Mouse (Mus musculus): Measurements from ENCODE around the gene Fam102a. TPM values are rescaled to one million over a fixed set of nuclear protein-coding genes. Genes with fewer than 3 reads are reported as not detected.

The Fam102a gene
- polyA plus RNA-seq, 1 experiment from 2014 or later = 16.9 TPM

- 14% methylated on average over 9 of the region's 9 CpGs for WGBS
- Histone ChIP-seq H3K27ac (ENCODE audit: low read depth, low read length) (0 out of 2 replicates have a peak overlapping the region, but pooled peaks have one; percentile 2), H3K4me2 (replicated peaks; ENCODE audit: low read depth, low read length) (peak overlapping the region; percentile 62), H3K4me3 (ENCODE audit: low read length) (peak overlapping the region; percentile 50), H3K9me3 (ENCODE audit: control insufficient read depth, low read length) (no peaks in the 10 kb centered on the region), H3K36me3 (ENCODE audit: control insufficient read depth, insufficient read depth, low read length) (no peaks in the 10 kb centered on the region), H3K4me1 (ENCODE audit: control insufficient read depth, insufficient read depth, low read length) (peaks cover 12% of the 10 kb centered on the region; the same call in 1 of the 2 replicates), H3K27me3 (ENCODE audit: control insufficient read depth, insufficient read depth, low read length) (0 out of 2 replicates have a peak, but pooled peaks cover 3% of the 10 kb centered on the region), H3K9ac (ENCODE audit: low read depth, low read length) (peak overlapping the region; percentile 61)
- no peak for ATAC-seq (ENCODE audit: low FRiP score, low TSS enrichment)
These were observed 52.7 kb downstream of the Fam102a start for GRCm38 (mm10) chr2:32587731-32588321.

- Histone ChIP-seq H3K27me3 (ENCODE audit: control insufficient read depth, insufficient read depth, low read length) (no peaks in the 10 kb centered on the region), H3K9me3 (ENCODE audit: control insufficient read depth, low read length) (no peaks in the 10 kb centered on the region), H3K4me3 (ENCODE audit: low read length) (no peak overlapping the region), H3K36me3 (ENCODE audit: control insufficient read depth, insufficient read depth, low read length) (peaks cover 6% of the 10 kb centered on the region; the same call in 1 of the 2 replicates), H3K4me2 (replicated peaks; ENCODE audit: low read depth, low read length) (no peak overlapping the region), H3K27ac (ENCODE audit: low read depth, low read length) (no peak overlapping the region), H3K4me1 (ENCODE audit: control insufficient read depth, insufficient read depth, low read length) (peaks cover 12% of the 10 kb centered on the region; the same call in 1 of the 2 replicates), H3K9ac (ENCODE audit: low read depth, low read length) (no peak overlapping the region)
- 71% methylated on average over 11 of the region's 11 CpGs for WGBS
- ATAC-seq (ENCODE audit: low FRiP score, low TSS enrichment) = no peak
These were observed 54.2 kb downstream of the Fam102a start for GRCm38 (mm10) chr2:32589213-32589795.

GRCm38 (mm10) chr2:32590224-32590623 is 55.1 kb downstream of the Fam102a start:
- Histone ChIP-seq H3K27ac (ENCODE audit: low read depth, low read length) (no peak overlapping the region), H3K9me3 (ENCODE audit: control insufficient read depth, low read length) (no peaks in the 10 kb centered on the region), H3K9ac (ENCODE audit: low read depth, low read length) (no peak overlapping the region; the same call in 1 of the 2 replicates), H3K4me2 (replicated peaks; ENCODE audit: low read depth, low read length) (no peak overlapping the region), H3K4me3 (ENCODE audit: low read length) (no peak overlapping the region), H3K27me3 (ENCODE audit: control insufficient read depth, insufficient read depth, low read length) (no peaks in the 10 kb centered on the region), H3K4me1 (ENCODE audit: control insufficient read depth, insufficient read depth, low read length) (peaks cover 12% of the 10 kb centered on the region; the same call in 1 of the 2 replicates), H3K36me3 (ENCODE audit: control insufficient read depth, insufficient read depth, low read length) (peaks cover 11% of the 10 kb centered on the region; the same call in 1 of the 2 replicates)
- ATAC-seq (ENCODE audit: low FRiP score, low TSS enrichment) = no peak
- 44% methylated on average over 10 of the region's 10 CpGs for WGBS

GRCm38 (mm10) chr2:32591249-32591648 is 56.1 kb downstream of the Fam102a start:
- no peak overlapping the region for H3K4me2 ChIP-seq (replicated peaks; ENCODE audit: low read depth, low read length)
- H3K27ac ChIP-seq (ENCODE audit: low read depth, low read length) = no peak overlapping the region
- no peaks in the 10 kb centered on the region for H3K9me3 ChIP-seq (ENCODE audit: control insufficient read depth, low read length)
- peaks cover 12% of the 10 kb centered on the region; the same call in 1 of the 2 replicates for H3K4me1 ChIP-seq (ENCODE audit: control insufficient read depth, insufficient read depth, low read length)
- H3K36me3 ChIP-seq (ENCODE audit: control insufficient read depth, insufficient read depth, low read length) = peaks cover 11% of the 10 kb centered on the region; the same call in 1 of the 2 replicates
- no peaks in the 10 kb centered on the region for H3K27me3 ChIP-seq (ENCODE audit: control insufficient read depth, insufficient read depth, low read length)
- H3K4me3 ChIP-seq (ENCODE audit: low read length) = no peak overlapping the region
- H3K9ac ChIP-seq (ENCODE audit: low read depth, low read length) = no peak overlapping the region
- WGBS = 62% methylated on average over 6 of the region's 6 CpGs
- ATAC-seq (ENCODE audit: low FRiP score, low TSS enrichment) = no peak

- H3K9ac ChIP-seq (ENCODE audit: low read depth, low read length) = no peak overlapping the region
- no peak overlapping the region for H3K27ac ChIP-seq (ENCODE audit: low read depth, low read length)
- H3K4me1 ChIP-seq (ENCODE audit: control insufficient read depth, insufficient read depth, low read length) = 0 out of 2 replicates have a peak, but pooled peaks cover 3% of the 10 kb centered on the region
- no peak overlapping the region for H3K4me2 ChIP-seq (replicated peaks; ENCODE audit: low read depth, low read length)
- H3K9me3 ChIP-seq (ENCODE audit: control insufficient read depth, low read length) = no peaks in the 10 kb centered on the region
- ATAC-seq (ENCODE audit: low FRiP score, low TSS enrichment) = no peak
- H3K27me3 ChIP-seq (ENCODE audit: control insufficient read depth, insufficient read depth, low read length) = no peaks in the 10 kb centered on the region
- 92% methylated on average over 13 of the region's 13 CpGs for WGBS
- peaks cover 24% of the 10 kb centered on the region; the same call in 1 of the 2 replicates for H3K36me3 ChIP-seq (ENCODE audit: control insufficient read depth, insufficient read depth, low read length)
- H3K4me3 ChIP-seq (ENCODE audit: low read length) = no peak overlapping the region
These were observed 61.6 kb downstream of the Fam102a start for GRCm38 (mm10) chr2:32596725-32597124.

GRCm38 (mm10) chr2:32597248-32597647 is 62.1 kb downstream of the Fam102a start:
- WGBS = 82% methylated on average over 5 of the region's 5 CpGs

GRCm38 (mm10) chr2:32597699-32598098 is 62.6 kb downstream of the Fam102a start:
- Histone ChIP-seq H3K4me1 (ENCODE audit: control insufficient read depth, insufficient read depth, low read length) (0 out of 2 replicates have a peak, but pooled peaks cover 3% of the 10 kb centered on the region), H3K4me3 (ENCODE audit: low read length) (no peak overlapping the region), H3K9ac (ENCODE audit: low read depth, low read length) (no peak overlapping the region), H3K27ac (ENCODE audit: low read depth, low read length) (no peak overlapping the region), H3K4me2 (replicated peaks; ENCODE audit: low read depth, low read length) (no peak overlapping the region), H3K9me3 (ENCODE audit: control insufficient read depth, low read length) (no peaks in the 10 kb centered on the region), H3K36me3 (ENCODE audit: control insufficient read depth, insufficient read depth, low read length) (peaks cover 24% of the 10 kb centered on the region; the same call in 1 of the 2 replicates), H3K27me3 (ENCODE audit: control insufficient read depth, insufficient read depth, low read length) (no peaks in the 10 kb centered on the region)
- ATAC-seq (ENCODE audit: low FRiP score, low TSS enrichment) = no peak
- WGBS = 94% methylated on average over 5 of the region's 5 CpGs

More at GRCm38 (mm10) chr2:32597248-32597647, 62.1 kb downstream of the Fam102a start:
- Histone ChIP-seq H3K36me3 (ENCODE audit: control insufficient read depth, insufficient read depth, low read length) (peaks cover 24% of the 10 kb centered on the region; the same call in 1 of the 2 replicates), H3K27me3 (ENCODE audit: control insufficient read depth, insufficient read depth, low read length) (no peaks in the 10 kb centered on the region), H3K4me1 (ENCODE audit: control insufficient read depth, insufficient read depth, low read length) (0 out of 2 replicates have a peak, but pooled peaks cover 3% of the 10 kb centered on the region), H3K27ac (ENCODE audit: low read depth, low read length) (no peak overlapping the region), H3K4me2 (replicated peaks; ENCODE audit: low read depth, low read length) (no peak overlapping the region), H3K9ac (ENCODE audit: low read depth, low read length) (no peak overlapping the region), H3K4me3 (ENCODE audit: low read length) (no peak overlapping the region), H3K9me3 (ENCODE audit: control insufficient read depth, low read length) (no peaks in the 10 kb centered on the region)
- ATAC-seq (ENCODE audit: low FRiP score, low TSS enrichment) = no peak

GRCm38 (mm10) chr2:32598506-32598905 is 63.4 kb downstream of the Fam102a start:
- ATAC-seq (ENCODE audit: low FRiP score, low TSS enrichment) = no peak
- Histone ChIP-seq H3K4me1 (ENCODE audit: control insufficient read depth, insufficient read depth, low read length) (0 out of 2 replicates have a peak, but pooled peaks cover 3% of the 10 kb centered on the region), H3K27ac (ENCODE audit: low read depth, low read length) (no peak overlapping the region), H3K27me3 (ENCODE audit: control insufficient read depth, insufficient read depth, low read length) (no peaks in the 10 kb centered on the region), H3K9ac (ENCODE audit: low read depth, low read length) (no peak overlapping the region), H3K36me3 (ENCODE audit: control insufficient read depth, insufficient read depth, low read length) (peaks cover 24% of the 10 kb centered on the region; the same call in 1 of the 2 replicates), H3K9me3 (ENCODE audit: control insufficient read depth, low read length) (no peaks in the 10 kb centered on the region), H3K4me3 (ENCODE audit: low read length) (no peak overlapping the region), H3K4me2 (replicated peaks; ENCODE audit: low read depth, low read length) (no peak overlapping the region)
- WGBS = 83% methylated on average over 8 of the region's 8 CpGs

- no peaks in the 10 kb centered on the region for H3K27me3 ChIP-seq (ENCODE audit: control insufficient read depth, insufficient read depth, low read length)
- H3K27ac ChIP-seq (ENCODE audit: low read depth, low read length) = no peak within 1 kb of the TSS
- no peak for ATAC-seq (ENCODE audit: low FRiP score, low TSS enrichment)
- H3K36me3 ChIP-seq (ENCODE audit: control insufficient read depth, insufficient read depth, low read length) = peaks cover 18% of the 10 kb centered on the region; the same call in 1 of the 2 replicates
- no peak within 1 kb of the TSS for H3K4me3 ChIP-seq (ENCODE audit: low read length)
- H3K9me3 ChIP-seq (ENCODE audit: control insufficient read depth, low read length) = no peaks in the 10 kb centered on the region
- WGBS = 91% methylated on average over 3 of the region's 3 CpGs
- H3K4me2 ChIP-seq (replicated peaks; ENCODE audit: low read depth, low read length) = no peak within 1 kb of the TSS
- 0 out of 2 replicates have a peak, but pooled peaks cover 3% of the 10 kb centered on the region for H3K4me1 ChIP-seq (ENCODE audit: control insufficient read depth, insufficient read depth, low read length)
- H3K9ac ChIP-seq (ENCODE audit: low read depth, low read length) = no peak within 1 kb of the TSS
These were observed 64.3 kb downstream of the Fam102a start, which contains the start of gene St6galnac6 for GRCm38 (mm10) chr2:32599409-32599808. TSS of gene St6galnac6 (plus strand) at chr2:32599709.
